Mouse (Mus musculus) neural tube, postnatal 0 days (tissue): ENCODE measurements around the gene Gm47841. TPM values are rescaled to one million over a fixed set of nuclear protein-coding genes. Genes with fewer than 3 reads are reported as not detected.

Experiments used
- polyA plus RNA-seq: library from polyadenylated mRNA; unstranded; fragments of >200 nt; fragmentation: Nextera tagmentation; extraction: Ambion mirVana; gene quantifications from 2 replicates; pipeline ENCODE4 v1.2.1, GENCODE M21; 2015

Gene Gm47841
- polyA plus RNA-seq: 0.14 TPM in 1 of 2 replicates, not detected in the other

DNA sequence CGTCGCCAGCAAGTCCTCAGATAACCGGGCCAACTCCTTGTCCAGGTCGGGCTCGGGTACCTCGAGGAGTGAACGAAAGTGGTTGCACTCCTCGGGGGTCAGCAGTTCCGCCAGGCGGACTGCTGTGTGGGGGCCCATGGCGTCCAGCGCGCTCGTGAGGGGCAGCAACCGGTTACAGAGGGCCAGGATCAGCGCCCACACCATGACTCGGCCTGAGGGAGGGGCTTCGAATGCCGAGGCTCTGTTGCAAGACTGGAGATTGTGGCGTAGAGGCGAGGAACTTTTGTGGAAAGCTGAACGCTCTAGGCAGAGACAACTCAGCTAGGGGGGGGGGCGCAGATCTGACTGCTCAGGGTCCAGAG, at the start of gene Gm47841:
TSS of gene Gm47841 (minus strand) at position 204 of the 362 bp plus-strand sequence.

DNA sequence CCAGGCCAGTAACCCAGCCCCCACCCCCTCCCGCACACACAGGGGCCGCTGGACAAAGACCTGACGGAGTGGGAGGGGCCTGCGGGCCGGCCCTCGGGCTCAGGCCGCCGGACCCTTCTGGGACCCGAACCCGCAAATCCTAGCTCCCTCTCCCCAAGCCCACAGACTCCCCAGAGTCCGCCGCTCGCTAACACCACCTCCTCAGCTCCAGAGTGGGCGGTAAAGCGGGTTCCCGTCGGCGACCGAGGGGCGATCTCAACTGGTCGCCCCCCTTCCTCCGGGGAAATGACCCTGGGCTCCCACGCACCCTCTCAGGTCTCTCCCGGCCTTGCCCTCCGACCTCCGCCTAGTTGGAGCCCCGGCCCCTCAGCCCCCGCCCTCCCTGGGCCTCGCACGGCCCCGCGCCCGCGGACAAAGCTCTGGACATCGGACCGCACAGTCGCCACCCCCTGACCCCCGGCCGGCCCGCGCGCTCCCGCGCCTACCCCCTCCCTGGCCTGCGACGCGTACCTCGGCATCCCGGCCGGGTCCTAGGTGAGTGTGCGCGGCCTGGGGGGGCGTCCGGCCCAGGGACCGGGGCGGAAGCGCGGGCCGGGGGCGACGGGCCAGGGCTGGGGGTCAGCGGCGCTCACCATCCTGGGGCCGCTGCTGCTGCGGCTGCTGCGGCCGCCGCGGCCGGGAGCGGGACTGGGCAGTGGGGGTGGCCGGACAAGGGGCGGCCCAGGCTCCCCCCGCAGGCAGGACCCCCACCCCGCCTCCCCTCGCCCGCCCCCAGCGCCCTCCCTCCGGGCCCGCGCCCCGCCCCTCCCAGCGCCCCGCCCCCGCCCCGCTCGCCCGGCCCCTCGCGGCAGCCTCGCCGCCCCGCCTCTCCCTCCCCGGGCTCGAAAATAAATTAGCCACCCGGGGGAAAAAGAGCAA, 30.9 kb upstream of the Gm47841 start, which contains the start of gene Fignl2:
TSS of gene Fignl2 (minus strand) at position 755 of the 918 bp plus-strand sequence.

Other genes with a start within 250 kb of the Gm47841 start
- gene Scn8a, start 177.5 kb downstream of the Gm47841 start, polyA plus RNA-seq: 35.1 and 41.9 TPM in 2 replicates
- 0.21 and 0.25 TPM in 2 replicates for gene Fignl2, start 31.2 kb upstream of the Gm47841 start, polyA plus RNA-seq
- gene Ankrd33, start 68.4 kb upstream of the Gm47841 start, polyA plus RNA-seq: not detected in 2 replicates
- 7.5 and 9.7 TPM in 2 replicates for gene Acvrl1, start 81.1 kb upstream of the Gm47841 start, polyA plus RNA-seq
- 14.3 and 16.7 TPM in 2 replicates for gene Acvr1b, start 126.7 kb upstream of the Gm47841 start, polyA plus RNA-seq
- gene Grasp, start 176.8 kb upstream of the Gm47841 start, polyA plus RNA-seq: 2.7 and 3.2 TPM in 2 replicates
- gene Nr4a1, start 206.9 kb upstream of the Gm47841 start, polyA plus RNA-seq: 11.8 and 15.2 TPM in 2 replicates
- 63.2 and 67.3 TPM in 2 replicates for gene Atg101, start 236.9 kb upstream of the Gm47841 start, polyA plus RNA-seq
- 0.26 and 0.34 TPM in 2 replicates for gene 6030408B16Rik, start 245.8 kb upstream of the Gm47841 start, polyA plus RNA-seq